Mouse (Mus musculus) CH12.LX (cell line): Measurements from ENCODE around the gene Mgat5. TPM values are rescaled to one million over a fixed set of nuclear protein-coding genes. Genes with fewer than 3 reads are reported as not detected.

ENCODE experiments used
- DNase-seq: peaks from one replicate; pipeline ENCODE4 v3.0.0-alpha.2; 2013; ENCODE audit errors: extremely low read depth
- H3K27ac ChIP-seq: 2 replicates; pipeline ENCODE4 v1.5.1; 2012; ENCODE audit warnings: low read depth, mild to moderate bottlenecking, control low read depth, moderate library complexity; ENCODE audit not compliant: insufficient read depth
- H3K27me3 ChIP-seq: replicated peaks from 2 replicates; pipeline ENCODE3; 2012; ENCODE audit warnings: inconsistent platforms
- H3K36me3 ChIP-seq, 2 experiments: replicated peaks in 1 of 2; 2 replicates each; pipeline versions ENCODE3 to v1.6.1; 2012; ENCODE audit warnings: inconsistent platforms in 1 of 2, low read length in 1 of 2, mild to moderate bottlenecking in 1 of 2, mixed read lengths in 1 of 2, moderate library complexity in 1 of 2; ENCODE audit not compliant: control insufficient read depth in 1 of 2, insufficient read depth in 1 of 2
- H3K4me1 ChIP-seq, 2 experiments: 2 replicates each; pipeline ENCODE4 v1.6.1; 2012; ENCODE audit warnings: inconsistent platforms in 1 of 2, moderate library complexity in 1 of 2; ENCODE audit not compliant: insufficient read depth in 2 of 2, control insufficient read depth in 1 of 2
- H3K4me2 ChIP-seq: 2 replicates; pipeline ENCODE4 v1.6.1; 2012; ENCODE audit warnings: low read depth, mild to moderate bottlenecking, control low read depth; ENCODE audit not compliant: poor library complexity, insufficient read depth, severe bottlenecking
- H3K4me3 ChIP-seq, 3 experiments: fragments of 150-350 bp in 1 of 3; sonication (generic) in 1 of 3; replicated peaks in 1 of 3; 2 replicates each; pipeline versions ENCODE3 to v1.5.1; 2011 to 2012; ENCODE audit warnings: low read depth in 2 of 3, low read length in 2 of 3, mild to moderate bottlenecking in 2 of 3, moderate library complexity in 2 of 3, control low read depth in 1 of 3, improper control_type of control experiment in 1 of 3, inconsistent platforms in 1 of 3, mixed read lengths in 1 of 3; ENCODE audit not compliant: poor library complexity in 1 of 3
- H3K79me2 ChIP-seq: replicated peaks from 2 replicates; pipeline ENCODE4 v1.6.1; 2012; ENCODE audit warnings: mild to moderate bottlenecking, moderate library complexity; ENCODE audit not compliant: control insufficient read depth, poor library complexity, insufficient read depth, severe bottlenecking; ENCODE audit errors: extremely low read depth
- H3K9ac ChIP-seq: 2 replicates; pipeline ENCODE4 v1.6.1; 2012; ENCODE audit warnings: low read depth, mild to moderate bottlenecking, control low read depth, moderate library complexity; ENCODE audit not compliant: insufficient read depth
- H3K9me3 ChIP-seq: replicated peaks from 2 replicates; pipeline ENCODE3; 2012; ENCODE audit warnings: low read length, inconsistent platforms, mixed read lengths
- CTCF ChIP-seq, 2 experiments: IDR thresholded peaks in 1 of 2; conservative IDR thresholded peaks in 1 of 2; 2 replicates each; pipeline ENCODE4 v1.5.1; 2011 to 2012; ENCODE audit warnings: low read depth in 2 of 2, low read length in 2 of 2, improper control_type of control experiment in 1 of 2, inconsistent platforms in 1 of 2, mild to moderate bottlenecking in 1 of 2, moderate library complexity in 1 of 2
- E2F4 ChIP-seq: IDR thresholded peaks from 2 replicates; pipeline ENCODE4 v1.6.1; 2011; ENCODE audit warnings: low read depth, low read length, improper control_type of control experiment; ENCODE audit not compliant: insufficient replicate concordance
- IRF4 ChIP-seq: IDR thresholded peaks from 2 replicates; pipeline ENCODE4 v1.6.1; 2014; ENCODE audit warnings: low read depth, mild to moderate bottlenecking, inconsistent platforms, low read length, improper control_type of control experiment
- MAFK ChIP-seq: IDR thresholded peaks from 2 replicates; pipeline ENCODE4 v1.6.1; 2011; ENCODE audit warnings: low read length, improper control_type of control experiment; ENCODE audit not compliant: insufficient replicate concordance
- MEF2A ChIP-seq: IDR thresholded peaks from 2 replicates; pipeline ENCODE4 v1.6.1; 2014; ENCODE audit warnings: low read depth, mild to moderate bottlenecking, inconsistent platforms, low read length, improper control_type of control experiment, borderline replicate concordance
- MXI1 ChIP-seq: IDR thresholded peaks from 2 replicates; pipeline ENCODE4 v1.6.1; 2011; ENCODE audit warnings: mild to moderate bottlenecking, low read depth, low read length, improper control_type of control experiment
- PAX5 ChIP-seq: IDR thresholded peaks from 2 replicates; pipeline ENCODE4 v1.6.1; 2012; ENCODE audit warnings: low read length, inconsistent platforms, mixed read lengths
- POLR2AphosphoS2 ChIP-seq: IDR thresholded peaks from 2 replicates; pipeline ENCODE4 v1.6.1; 2011; ENCODE audit warnings: low read depth, low read length, improper control_type of control experiment
- RAD21 ChIP-seq: IDR thresholded peaks from 2 replicates; pipeline ENCODE4 v1.6.1; 2011; ENCODE audit warnings: low read depth, mild to moderate bottlenecking, low read length, improper control_type of control experiment, moderate library complexity
- TCF12 ChIP-seq: IDR thresholded peaks from 2 replicates; pipeline ENCODE4 v1.6.1; 2014; ENCODE audit warnings: low read depth, mild to moderate bottlenecking, inconsistent platforms, low read length, improper control_type of control experiment
- UBTF ChIP-seq: IDR thresholded peaks from 2 replicates; pipeline ENCODE4 v1.6.1; 2012; ENCODE audit warnings: low read depth, mild to moderate bottlenecking, inconsistent platforms, low read length, improper control_type of control experiment, moderate library complexity
- USF2 ChIP-seq: conservative IDR thresholded peaks from 2 replicates; pipeline ENCODE4 v1.6.1; 2011; ENCODE audit warnings: low read depth, low read length, improper control_type of control experiment
- ZKSCAN1 ChIP-seq: IDR thresholded peaks from 2 replicates; pipeline ENCODE4 v1.6.1; 2012; ENCODE audit warnings: low read depth, inconsistent platforms, low read length, improper control_type of control experiment, borderline replicate concordance
- dilution Hi-C: fragments of 300-500 bp; cut with MboI; formaldehyde crosslinking; loops from 2 replicates; pipeline ENCODE4 v1.14.3; 2020; ENCODE audit warnings: low sequenced_read_pairs; ENCODE audit not compliant: extremely low pct_unique_long_range_greater_than_20kb, extremely low pct_ligation_motif_present
- in situ Hi-C: fragments of 300-500 bp; cut with MboI; formaldehyde crosslinking; loops from 3 replicates; pipeline ENCODE4 v1.14.3; 2019; ENCODE audit warnings: low sequenced_read_pairs, low pct_ligation_motif_present, low pct_unique_long_range_greater_than_20kb, mixed read lengths
- polyA plus RNA-seq: library from polyadenylated mRNA; unstranded; fragments of >175 nt; gene quantifications from 2 replicates; pipeline ENCODE4 v1.2.1, GENCODE M21; 2012; ENCODE audit warnings: low read depth; ENCODE audit not compliant: insufficient read length
- total RNA-seq, 2 experiments: library from RNA; depleted of rRNA; stranded (reverse); fragments of 300-350 nt in 1 of 2; fragments of >200 nt in 1 of 2; gene quantifications; 2 replicates each; pipeline ENCODE4 v1.2.3; 2012 to 2014

The Mgat5 gene
- total and polyA plus RNA-seq, 3 experiments = 5.9 to 8.8 (median 6.6) TPM

GRCm38 (mm10) chr1:127373559-127373958 is 168.7 kb downstream of the Mgat5 start:
- no peak for TF ChIP-seq RAD21
- no peak for TF ChIP-seq POLR2AphosphoS2
- TF ChIP-seq MAFK = no peak
- no peak for TF ChIP-seq USF2
- TF ChIP-seq UBTF = no peak
- no peak for TF ChIP-seq PAX5
- TF ChIP-seq MEF2A = no peak
- TF ChIP-seq MXI1 = no peak
- TF ChIP-seq IRF4 = no peak
- no peak for TF ChIP-seq ZKSCAN1
- Histone ChIP-seq H3K27me3 (no peaks in the 10 kb centered on the region), H3K79me2 (no peaks in the 10 kb centered on the region), H3K27ac (no peak overlapping the region), H3K9ac (no peak overlapping the region), H3K9me3 (no peaks in the 10 kb centered on the region), H3K4me2 (no peak overlapping the region), H3K4me3 (no peak overlapping the region), H3K4me1 (no peaks in the 10 kb centered on the region), H3K36me3 (peaks cover 0 to 54% of the 10 kb centered on the region in 2 experiments)
- in situ Hi-C loops (no loop called here), dilution Hi-C loops (no loop called here)
- DNase-seq = no peak

- H3K27me3 ChIP-seq = no peaks in the 10 kb centered on the region
- H3K9ac ChIP-seq = no peak overlapping the region
- TF ChIP-seq RAD21 (no peak), MXI1 (no peak), IRF4 (no peak), CTCF (conservative IDR thresholded peaks at IDR 0.05 in 1 of 2, IDR thresholded peaks at IDR 0.05 in 1 of 2; ENCODE audit: low read depth in 2 of 2, low read length in 2 of 2) (no peak), UBTF (no peak)
- dilution Hi-C loops (no loop called here), in situ Hi-C loops (no loop called here)
- H3K4me2 ChIP-seq = no peak overlapping the region
- no peak overlapping the region for H3K4me3 ChIP-seq
- peaks cover 0 to 5% of the 10 kb centered on the region in 2 experiments; a peak in 2 of 4 replicates for H3K4me1 ChIP-seq
- H3K36me3 ChIP-seq = peaks cover 0 to 54% of the 10 kb centered on the region in 2 experiments
- H3K79me2 ChIP-seq = no peaks in the 10 kb centered on the region
- no peaks in the 10 kb centered on the region for H3K9me3 ChIP-seq
- DNase-seq = no peak
- H3K27ac ChIP-seq = no peak overlapping the region
Measured at GRCm38 (mm10) chr1:127374157-127374556, 169.3 kb downstream of the Mgat5 start.

GRCm38 (mm10) chr1:127380140-127380539 is 175.3 kb downstream of the Mgat5 start:
- DNase-seq = peak; percentile 50
- peaks cover 6 to 50% of the 10 kb centered on the region in 2 experiments; a peak in 3 of 4 replicates for H3K4me1 ChIP-seq
- no peak overlapping the region for H3K27ac ChIP-seq
- peaks cover 4 to 43% of the 10 kb centered on the region in 2 experiments for H3K36me3 ChIP-seq
- dilution Hi-C loops (no loop called here), in situ Hi-C loops (loop anchor here (5.0 kb wide), 1 partner anchor 73 kb away; no protein-coding TSS in a partner anchor)
- H3K9ac ChIP-seq = no peak overlapping the region
- no peaks in the 10 kb centered on the region for H3K79me2 ChIP-seq
- no peaks in the 10 kb centered on the region for H3K27me3 ChIP-seq
- H3K9me3 ChIP-seq = no peaks in the 10 kb centered on the region
- no peak overlapping the region for H3K4me2 ChIP-seq
- no peak overlapping the region for H3K4me3 ChIP-seq
- TF ChIP-seq E2F4 (no peak), TCF12 (peak; percentile 79)
